Mouse (Mus musculus): ENCODE data around the gene Znfx1.

- TF ChIP-seq CTCF (IDR thresholded peaks at IDR 0.05; ENCODE audit: control insufficient read depth, insufficient read depth, low read length), result no peak
- no peak for TF ChIP-seq POLR2A (IDR thresholded peaks at IDR 0.05; ENCODE audit: borderline replicate concordance, control insufficient read depth, low read depth, low read length)
These were observed 13.5 kb upstream of the Znfx1 start for GRCm38 (mm10) chr2:167076352-167076751.
